Mouse (Mus musculus): ENCODE data around the gene Tbc1d15. TPM values are rescaled to one million over a fixed set of nuclear protein-coding genes. Genes with fewer than 3 reads are reported as not detected.
A peak's percentile ranks its signal among the peaks of the same experiment; 100 is the strongest.

Tbc1d15 gene
- 71.8 and 74.4 TPM in 2 replicates for polyA plus RNA-seq (2014; fragmentation: Nextera tagmentation; extraction: Ambion mirVana)

DNA sequence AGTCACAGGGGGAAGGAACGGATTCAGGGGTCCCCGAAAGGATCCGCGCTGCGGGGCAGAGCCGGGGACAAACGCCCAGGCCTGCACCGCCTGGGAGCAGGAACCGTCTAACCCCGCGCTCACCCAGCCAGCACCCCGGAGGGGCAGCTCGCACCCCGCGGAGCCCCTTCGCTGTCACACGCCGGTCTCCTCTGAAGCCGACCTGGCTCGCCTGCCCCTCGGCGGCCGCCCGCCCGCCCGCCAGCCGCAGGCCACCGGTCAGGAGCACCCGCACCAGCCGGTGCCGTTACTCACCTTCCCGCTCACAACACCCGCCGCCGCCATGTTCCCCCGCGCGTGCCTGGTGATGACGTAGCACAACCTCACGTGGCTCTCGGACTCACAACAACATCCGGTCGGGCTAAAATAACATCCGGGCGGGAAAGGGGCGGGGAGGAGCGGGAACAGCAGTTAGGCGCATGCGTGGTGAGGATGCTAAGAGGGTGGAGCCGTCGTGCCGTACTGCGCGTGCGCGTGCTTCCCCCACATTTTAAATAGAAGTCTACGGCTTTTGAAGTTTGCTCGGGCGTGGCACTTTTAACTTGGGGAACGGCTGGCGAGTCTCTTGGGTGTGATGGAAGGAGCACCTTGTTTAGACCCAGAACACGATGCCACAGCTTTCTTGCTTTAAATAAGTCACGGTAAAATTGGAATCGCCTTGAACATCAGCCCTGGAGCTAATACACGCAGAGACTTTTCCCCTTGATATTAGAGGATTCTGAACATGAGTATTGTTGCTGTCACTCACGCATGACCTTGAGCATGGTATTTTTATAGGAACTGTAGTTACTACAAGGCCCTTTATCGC lies at the start of gene Tbc1d15:
Gene Tbc1d15 (minus strand): TSS at position 380 of the 847 bp plus-strand sequence.
- WGBS, result under 1% methylated on average over 64 of the region's 67 CpGs
- no peaks in the 10 kb centered on the region for H3K4me1 ChIP-seq (ENCODE audit: insufficient read depth)
- H3K9me3 ChIP-seq (ENCODE audit: low read depth, low read length), result no peaks in the 10 kb centered on the region
- peak within 1 kb of the TSS; percentile 80 for H3K27ac ChIP-seq (ENCODE audit: low read depth)
- H3K36me3 ChIP-seq (ENCODE audit: insufficient read depth), result no peaks in the 10 kb centered on the region
- no peaks in the 10 kb centered on the region for H3K27me3 ChIP-seq (ENCODE audit: insufficient read depth, low read length)
- ATAC-seq (ENCODE audit: insufficient read depth), result peak; percentile 97
- H3K9ac ChIP-seq, result peak within 1 kb of the TSS; percentile 84
- TF ChIP-seq CTCF (IDR thresholded peaks at IDR 0.05; ENCODE audit: low read depth), result no peak
- H3K4me2 ChIP-seq, result peak within 1 kb of the TSS; percentile 84
- peak; percentile 99 for DNase-seq
- peak within 1 kb of the TSS; percentile 95 for H3K4me3 ChIP-seq (ENCODE audit: low read depth, low read length)

DNA sequence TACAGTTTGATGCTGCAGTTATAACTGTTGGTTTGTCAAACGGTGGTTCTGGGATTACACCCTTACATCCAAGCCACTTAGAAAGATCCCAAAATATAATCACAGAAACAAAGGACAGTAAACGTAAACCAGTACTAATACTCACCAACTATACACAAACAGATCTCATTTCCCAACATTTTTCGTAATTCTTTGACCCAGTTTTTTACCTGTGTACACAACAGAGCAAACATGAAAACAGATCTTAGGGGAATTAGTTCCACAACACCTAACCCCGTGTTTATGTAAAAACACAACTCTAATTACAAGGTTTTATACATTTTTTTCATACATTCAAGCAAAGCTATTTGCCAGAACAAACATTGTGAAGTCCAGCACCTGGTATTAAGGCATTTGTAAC lies 47.4 kb upstream of the Tbc1d15 start:
- no peak overlapping the region for H3K4me3 ChIP-seq (ENCODE audit: low read depth, low read length)
- no peak for TF ChIP-seq CTCF (IDR thresholded peaks at IDR 0.05; ENCODE audit: low read depth)
- no peak overlapping the region for H3K9ac ChIP-seq
- 93% methylated on average over 4 of the region's 4 CpGs for WGBS
- peaks cover 57% of the 10 kb centered on the region for H3K36me3 ChIP-seq (ENCODE audit: insufficient read depth)
- no peaks in the 10 kb centered on the region for H3K9me3 ChIP-seq (ENCODE audit: low read depth, low read length)
- no peak for DNase-seq
- ATAC-seq (ENCODE audit: insufficient read depth), result no peak
- H3K4me1 ChIP-seq (ENCODE audit: insufficient read depth), result no peaks in the 10 kb centered on the region
- H3K27ac ChIP-seq (ENCODE audit: low read depth), result no peak overlapping the region
- no peaks in the 10 kb centered on the region for H3K27me3 ChIP-seq (ENCODE audit: insufficient read depth, low read length)
- no peak overlapping the region for H3K4me2 ChIP-seq

DNA sequence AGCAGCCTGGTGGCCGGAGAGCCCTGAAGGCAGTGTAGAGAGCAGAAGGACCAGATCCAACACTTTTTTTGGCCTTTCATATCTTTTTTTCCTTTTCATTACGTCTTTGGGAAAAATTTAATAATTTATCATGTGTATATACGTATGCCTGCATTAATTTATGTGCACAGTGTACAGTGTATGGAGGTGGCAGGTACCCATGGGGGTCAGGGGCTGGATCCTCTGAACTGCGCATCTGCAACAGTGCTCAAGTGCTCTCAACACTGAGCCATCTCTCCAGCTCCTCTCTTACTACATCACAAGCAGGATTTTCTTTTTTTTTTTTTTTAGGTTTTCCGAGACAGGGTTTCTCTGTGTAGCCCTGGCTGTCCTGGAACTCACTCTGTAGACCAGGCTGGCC lies 46.3 kb upstream of the Tbc1d15 start:
- no peaks in the 10 kb centered on the region for H3K9me3 ChIP-seq (ENCODE audit: low read depth, low read length)
- no peak overlapping the region for H3K4me3 ChIP-seq (ENCODE audit: low read depth, low read length)
- no peak for TF ChIP-seq CTCF (IDR thresholded peaks at IDR 0.05; ENCODE audit: low read depth)
- H3K9ac ChIP-seq, result no peak overlapping the region
- peaks cover 68% of the 10 kb centered on the region for H3K36me3 ChIP-seq (ENCODE audit: insufficient read depth)
- 82% methylated on average over 5 of the region's 5 CpGs for WGBS
- H3K27me3 ChIP-seq (ENCODE audit: insufficient read depth, low read length), result no peaks in the 10 kb centered on the region
- ATAC-seq (ENCODE audit: insufficient read depth), result no peak
- H3K4me1 ChIP-seq (ENCODE audit: insufficient read depth), result no peaks in the 10 kb centered on the region
- H3K4me2 ChIP-seq, result no peak overlapping the region
- no peak for DNase-seq
- H3K27ac ChIP-seq (ENCODE audit: low read depth), result no peak overlapping the region

DNA sequence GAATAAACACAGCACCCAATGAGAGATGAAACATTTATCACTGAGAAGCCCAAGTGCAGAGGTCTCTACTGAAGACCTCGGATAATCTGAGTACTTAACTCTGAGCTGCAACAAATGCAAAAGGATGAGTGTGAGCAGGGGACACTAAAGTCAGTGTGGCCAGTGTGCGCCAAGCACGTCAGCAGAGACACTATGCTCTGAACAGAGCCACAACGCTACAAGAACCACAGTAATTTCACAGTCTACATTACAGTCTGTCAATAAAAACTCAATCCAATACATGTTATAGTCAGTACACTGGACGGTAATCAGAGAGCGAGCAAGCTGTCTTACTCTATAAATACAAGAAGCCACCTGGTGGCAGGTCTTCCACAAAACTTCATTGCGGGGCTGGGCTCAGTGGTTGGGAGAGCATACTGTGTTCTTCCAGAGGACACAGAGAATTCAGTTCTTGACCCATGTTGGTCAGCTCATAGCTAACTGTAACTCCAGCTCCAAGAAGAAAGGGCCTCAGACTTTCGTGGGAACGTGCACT lies 45.2 kb upstream of the Tbc1d15 start:
- no peaks in the 10 kb centered on the region for H3K9me3 ChIP-seq (ENCODE audit: low read depth, low read length)
- H3K27ac ChIP-seq (ENCODE audit: low read depth), result no peak overlapping the region
- peak; percentile 22; the same call in 1 of the 2 replicates for TF ChIP-seq CTCF (IDR thresholded peaks at IDR 0.05; ENCODE audit: low read depth)
- peak; percentile 27 for DNase-seq
- 74% methylated on average over 9 of the region's 9 CpGs for WGBS
- H3K4me1 ChIP-seq (ENCODE audit: insufficient read depth), result no peaks in the 10 kb centered on the region
- no peak overlapping the region for H3K4me3 ChIP-seq (ENCODE audit: low read depth, low read length)
- no peak overlapping the region for H3K4me2 ChIP-seq
- H3K27me3 ChIP-seq (ENCODE audit: insufficient read depth, low read length), result no peaks in the 10 kb centered on the region
- H3K36me3 ChIP-seq (ENCODE audit: insufficient read depth), result peaks cover 70% of the 10 kb centered on the region
- no peak overlapping the region for H3K9ac ChIP-seq
- no peak for ATAC-seq (ENCODE audit: insufficient read depth)

DNA sequence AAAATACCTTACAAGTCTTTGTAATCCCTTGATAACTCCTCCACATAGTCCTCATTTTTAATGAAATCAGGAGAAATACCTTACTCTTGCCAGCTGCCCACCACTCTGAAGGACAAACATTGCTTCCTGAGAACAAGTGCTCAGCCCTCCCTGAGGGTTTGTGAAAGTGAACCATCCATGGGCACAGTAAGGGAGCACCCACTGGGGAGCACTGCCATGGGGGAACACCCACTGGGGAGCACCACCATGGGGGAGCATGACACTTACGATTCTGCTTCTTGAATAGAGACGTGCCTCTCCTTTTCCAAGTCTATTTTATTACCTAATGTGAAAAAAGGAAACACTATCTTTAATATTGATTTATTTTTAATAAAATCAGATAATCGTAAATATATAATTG lies 43.9 kb upstream of the Tbc1d15 start:
- H3K4me1 ChIP-seq (ENCODE audit: insufficient read depth), result no peaks in the 10 kb centered on the region
- 98% methylated on average over 3 of the region's 3 CpGs for WGBS
- no peak for TF ChIP-seq CTCF (IDR thresholded peaks at IDR 0.05; ENCODE audit: low read depth)

DNA sequence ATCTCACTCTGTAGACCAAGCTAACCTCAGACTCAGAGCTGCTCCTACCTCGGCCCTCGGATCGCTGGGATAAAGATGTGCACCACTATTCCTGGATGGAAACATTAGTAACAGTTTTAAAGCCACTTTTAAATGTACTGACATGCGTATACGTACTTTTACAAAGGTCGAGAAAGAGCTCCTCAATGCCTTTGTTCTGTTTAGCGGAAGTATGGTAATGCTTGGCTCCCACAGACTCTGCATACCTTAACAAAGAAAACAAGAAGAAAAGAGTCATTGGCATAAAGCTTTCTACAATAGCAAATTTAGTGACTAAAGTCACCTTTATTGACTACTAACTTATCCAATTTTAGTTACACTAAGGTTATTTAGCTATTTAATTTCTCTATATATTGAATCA lies 43.4 kb upstream of the Tbc1d15 start:
- peaks cover 64% of the 10 kb centered on the region for H3K36me3 ChIP-seq (ENCODE audit: insufficient read depth)
- H3K9ac ChIP-seq, result no peak overlapping the region
- no peak overlapping the region for H3K27ac ChIP-seq (ENCODE audit: low read depth)
- 95% methylated on average over 7 of the region's 7 CpGs for WGBS
- no peaks in the 10 kb centered on the region for H3K27me3 ChIP-seq (ENCODE audit: insufficient read depth, low read length)
- H3K4me3 ChIP-seq (ENCODE audit: low read depth, low read length), result no peak overlapping the region
- TF ChIP-seq CTCF (IDR thresholded peaks at IDR 0.05; ENCODE audit: low read depth), result no peak
- no peak overlapping the region for H3K4me2 ChIP-seq
- ATAC-seq (ENCODE audit: insufficient read depth) (no peak), DNase-seq (no peak)
- H3K4me1 ChIP-seq (ENCODE audit: insufficient read depth), result no peaks in the 10 kb centered on the region
- H3K9me3 ChIP-seq (ENCODE audit: low read depth, low read length), result no peaks in the 10 kb centered on the region

More for the DNA sequence above, 43.9 kb upstream of the Tbc1d15 start:
- no peak overlapping the region for H3K4me3 ChIP-seq (ENCODE audit: low read depth, low read length)
- no peak overlapping the region for H3K27ac ChIP-seq (ENCODE audit: low read depth)
- ATAC-seq (ENCODE audit: insufficient read depth) (no peak), DNase-seq (no peak)
- no peaks in the 10 kb centered on the region for H3K27me3 ChIP-seq (ENCODE audit: insufficient read depth, low read length)
- no peak overlapping the region for H3K9ac ChIP-seq
- no peak overlapping the region for H3K4me2 ChIP-seq
- H3K9me3 ChIP-seq (ENCODE audit: low read depth, low read length), result no peaks in the 10 kb centered on the region
- H3K36me3 ChIP-seq (ENCODE audit: insufficient read depth), result peaks cover 64% of the 10 kb centered on the region

DNA sequence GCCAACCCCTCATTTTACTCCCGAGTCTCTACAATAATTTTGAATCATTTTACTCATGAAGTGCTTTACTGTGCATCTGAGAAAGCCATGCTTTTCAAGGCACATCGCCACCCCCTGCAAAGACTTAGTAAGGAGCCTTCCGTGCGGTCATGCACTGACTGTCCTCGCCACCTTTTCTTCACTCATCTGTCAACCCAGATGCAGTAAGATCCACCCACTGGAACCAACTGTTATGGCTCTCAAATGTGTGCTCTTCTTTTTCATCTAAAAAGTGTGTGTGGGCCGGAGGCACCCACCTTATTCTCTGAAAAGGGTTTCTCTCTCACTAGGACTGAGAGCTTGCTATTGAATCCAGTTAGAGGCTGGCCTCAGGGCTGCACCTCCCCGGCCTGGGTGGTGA lies 42.7 kb upstream of the Tbc1d15 start:
- Histone ChIP-seq H3K27ac (ENCODE audit: low read depth) (no peak overlapping the region), H3K4me2 (no peak overlapping the region), H3K27me3 (ENCODE audit: insufficient read depth, low read length) (no peaks in the 10 kb centered on the region), H3K4me1 (ENCODE audit: insufficient read depth) (no peaks in the 10 kb centered on the region), H3K4me3 (ENCODE audit: low read depth, low read length) (no peak overlapping the region), H3K36me3 (ENCODE audit: insufficient read depth) (peaks cover 62% of the 10 kb centered on the region), H3K9ac (no peak overlapping the region), H3K9me3 (ENCODE audit: low read depth, low read length) (no peaks in the 10 kb centered on the region)
- 94% methylated on average over 7 of the region's 7 CpGs for WGBS
- DNase-seq, result no peak
- ATAC-seq (ENCODE audit: insufficient read depth), result no peak
- no peak for TF ChIP-seq CTCF (IDR thresholded peaks at IDR 0.05; ENCODE audit: low read depth)

Measured in lung, embryonic 14.5 days (tissue).